Mouse (Mus musculus) olfactory bulb, adult 2 months (tissue): ENCODE data around the gene Prrxl1.

ENCODE experiments used
- CTCF ChIP-seq: fragments of 200-500 bp; IDR thresholded peaks from 2 replicates; pipeline ENCODE4 v1.5.1; 2012; ENCODE audit warnings: low read depth, mild to moderate bottlenecking, low read length, moderate library complexity; ENCODE audit not compliant: insufficient read depth
- POLR2A ChIP-seq: fragments of 200-500 bp; IDR thresholded peaks from 2 replicates; pipeline ENCODE4 v1.6.1; 2012; ENCODE audit warnings: mild to moderate bottlenecking, low read depth, low read length, moderate library complexity; ENCODE audit not compliant: insufficient read depth

DNA sequence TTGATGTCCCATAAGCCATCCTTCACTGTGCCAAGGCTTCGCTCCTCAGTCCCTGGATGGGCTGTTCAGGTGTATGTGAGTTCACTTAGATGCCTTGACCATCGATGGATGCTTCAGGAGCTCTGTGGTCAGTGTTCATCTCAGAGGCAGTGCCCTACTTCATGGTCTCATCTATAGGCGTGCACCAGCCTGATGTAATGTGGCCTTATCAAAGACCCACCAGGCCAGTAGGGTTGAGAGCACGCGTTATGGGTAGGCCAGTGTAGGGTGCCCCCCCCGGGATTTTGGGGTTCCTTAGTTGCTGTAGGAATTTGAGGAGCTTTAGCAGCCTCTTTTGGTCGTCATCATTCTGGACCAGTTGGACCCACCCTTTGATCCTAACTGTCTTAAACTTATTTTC is 25.6 kb downstream of the Prrxl1 start:
- TF ChIP-seq POLR2A, result no peak
- TF ChIP-seq CTCF, result no peak
